19 mouse cellular contexts compared by ENCODE assay signal in the genomic region with DNA sequence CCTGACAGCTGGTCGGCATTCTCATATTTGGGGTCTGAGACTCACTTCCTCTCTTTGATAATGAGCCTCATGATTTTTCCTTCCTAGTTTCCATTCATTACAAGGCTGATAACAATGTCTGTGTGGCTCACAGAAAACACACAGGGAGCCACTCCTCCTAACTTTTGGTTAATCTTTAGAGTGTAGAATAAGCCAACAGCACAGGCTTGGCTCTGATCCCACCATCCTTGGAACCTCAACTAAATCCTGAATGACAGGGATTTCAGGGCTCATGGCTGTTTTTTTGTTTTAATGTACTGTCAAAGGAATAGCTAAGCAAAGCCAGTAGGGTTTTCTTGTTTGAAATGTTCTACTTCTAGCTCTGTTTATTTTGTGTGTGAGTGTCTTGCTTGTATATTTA. TPM values are rescaled to one million over a fixed set of nuclear protein-coding genes. Genes with fewer than 3 reads are reported as not detected.
A peak's percentile ranks its signal among the peaks of the same experiment; 100 is the strongest.
DNase-seq lines count a peak whose midpoint lies in the region; ATAC-seq lines count a peak whose summit lies in the region.
"Had no signal": no experiment of that assay in that cellular context is flagged by ENCODE, and none has a peak within 500 bp of the region (broad histone marks: within the 10 kb centered on the region; RNA-seq: fewer than 3 reads in every experiment).

No protein-coding gene starts in this region.

- intact Hi-C loops in heart, postnatal 14 days (cut with DNase I): no loop called here

- no peak overlapping the region for H3K4me3 ChIP-seq in kidney, embryonic 14.5 days (ENCODE audit: low read length)
- H3K4me3 ChIP-seq: embryonic facial prominence, embryonic 12.5 days; forebrain, embryonic 15.5 days; heart, embryonic 10.5 days; hindbrain, embryonic 13.5 days had no signal

- H3K36me3 ChIP-seq in kidney, embryonic 14.5 days (ENCODE audit: control insufficient read depth, insufficient read depth, low read length): peaks cover 43% of the 10 kb centered on the region

- no peak overlapping the region for H3K9ac ChIP-seq in kidney, embryonic 14.5 days (ENCODE audit: low read depth, low read length)
- H3K9ac ChIP-seq: embryonic facial prominence, embryonic 12.5 days; forebrain, embryonic 15.5 days; hindbrain, embryonic 13.5 days had no signal

- WGBS in kidney, embryonic 14.5 days: 68% methylated on average over 1 of the region's 1 CpGs

- H3K27ac ChIP-seq in kidney, embryonic 14.5 days (ENCODE audit: low read depth, low read length): no peak overlapping the region
- H3K27ac ChIP-seq: embryonic facial prominence, embryonic 12.5 days; forebrain, embryonic 15.5 days; heart, embryonic 10.5 days; hindbrain, embryonic 13.5 days had no signal

- H3K27me3 ChIP-seq in kidney, embryonic 14.5 days (ENCODE audit: control insufficient read depth, insufficient read depth, low read length): no peaks in the 10 kb centered on the region
- H3K27me3 ChIP-seq: CH12.LX; embryonic facial prominence, embryonic 12.5 days; forebrain, embryonic 15.5 days; hindbrain, embryonic 13.5 days had no signal

- no peak overlapping the region for H3K4me2 ChIP-seq in kidney, embryonic 14.5 days (replicated peaks; ENCODE audit: low read depth, low read length)
- H3K4me2 ChIP-seq: embryonic facial prominence, embryonic 12.5 days; forebrain, embryonic 15.5 days; hindbrain, embryonic 13.5 days had no signal

- peak; percentile 53 for DNase-seq in kidney, adult 18-20 months
- DNase-seq in 416B (ENCODE audit: low read depth): peak; percentile 11
- peak; percentile 67 to 80 for DNase-seq in kidney, postnatal 25 days
- DNase-seq in lung, postnatal 36 days: no peak
- no peak for DNase-seq in heart, postnatal 14 days
- DNase-seq: adrenal gland, adult 2 months; adrenal gland, postnatal 25 days; cerebellum, adult 2 months; cerebellum, postnatal 10 days; embryo, embryonic 11 days; heart, adult 18-20 months; heart, postnatal 10 days had no signal

- no peak for ATAC-seq in kidney, embryonic 14.5 days (ENCODE audit: low FRiP score, low TSS enrichment)
- 0 out of 2 replicates have a peak, but pooled peaks have one; percentile 25 for ATAC-seq in common myeloid progenitor, adult 5-6 weeks (replicated peaks; ENCODE audit: low read depth, poor library complexity, severe bottlenecking)
- ATAC-seq: forebrain, embryonic 15.5 days had no signal

- peaks cover 2% of the 10 kb centered on the region; the same call in 1 of the 2 replicates for H3K4me1 ChIP-seq in kidney, embryonic 14.5 days (ENCODE audit: control insufficient read depth, insufficient read depth, low read length)

- H3K9me3 ChIP-seq in kidney, embryonic 14.5 days (ENCODE audit: control insufficient read depth, low read length): no peaks in the 10 kb centered on the region
- H3K9me3 ChIP-seq: embryonic facial prominence, embryonic 12.5 days; forebrain, embryonic 15.5 days; heart, embryonic 10.5 days; hindbrain, embryonic 13.5 days had no signal

RNA-seq across cellular contexts. Expression of a gene that starts 6.4 kb away (rescaled TPM):
- 73.1 and 80.8 TPM in 2 replicates for polyA plus RNA-seq in kidney, embryonic 14.5 days (2014; fragmentation: Nextera tagmentation; extraction: Ambion mirVana)
- 49.1 and 78.7 TPM in 2 replicates for total RNA-seq in common myeloid progenitor, adult 5-6 weeks (2017)
- 10 to 100 TPM; 97.0 to 98.4 TPM for total RNA-seq in heart, postnatal 14 days (2021)

RNA-seq across cellular contexts. Expression of a gene that starts 10.5 kb away (rescaled TPM):
- 10.1 and 11.9 TPM in 2 replicates for polyA plus RNA-seq in kidney, embryonic 14.5 days (2014; fragmentation: Nextera tagmentation; extraction: Ambion mirVana)
- total RNA-seq in common myeloid progenitor, adult 5-6 weeks (2017): 30.4 and 35.3 TPM in 2 replicates
- 10 to 100 TPM in 1 of 2 experiments, 1 to 10 TPM in 1; 8.9 to 13.0 TPM for total RNA-seq in heart, postnatal 14 days (2021)

RNA-seq across cellular contexts. Expression of a gene that starts 43.7 kb away (rescaled TPM):
- polyA plus RNA-seq in kidney, embryonic 14.5 days (2014; fragmentation: Nextera tagmentation; extraction: Ambion mirVana): 609 and 623 TPM in 2 replicates
- 451 and 477 TPM in 2 replicates for total RNA-seq in common myeloid progenitor, adult 5-6 weeks (2017)
- 10 to 100 TPM; 21.8 to 24.1 TPM for total RNA-seq in heart, postnatal 14 days (2021)

RNA-seq across cellular contexts. Expression of a gene that starts 55.8 kb away (rescaled TPM):
- polyA plus RNA-seq in kidney, embryonic 14.5 days (2014; fragmentation: Nextera tagmentation; extraction: Ambion mirVana): 8.4 and 8.9 TPM in 2 replicates
- total RNA-seq in common myeloid progenitor, adult 5-6 weeks (2017): 6.8 and 8.4 TPM in 2 replicates
- 1 to 10 TPM; 5.8 to 6.1 TPM for total RNA-seq in heart, postnatal 14 days (2021)

Comparison
In these comparisons a context has a peak if more than half of its experiments do, and no peak if none do; other contexts are left out.
1. DNase-seq: peak in kidney, adult 18-20 months (single experiment), 416B (single experiment) and kidney, postnatal 25 days (2 of 2); none in lung, postnatal 36 days (single experiment) and heart, postnatal 14 days (0 of 2).
2. RNA of a gene that starts 43.7 kb away (total RNA-seq): 451 to 477 TPM in common myeloid progenitor, adult 5-6 weeks; 21.8 to 24.1 TPM in heart, postnatal 14 days; every median in the first group is over 10 times any median in the second.